Mouse (Mus musculus) frontal cortex, adult (tissue): ENCODE results near the gene Dag1.
"Not testable (repeated sequence)": the region's sequence is repeated elsewhere in the genome, so short reads cannot be mapped to it uniquely, and the experiment has no call there.

Source experiments
- ATAC-seq: cut with Nextera tagmentation; 2 replicates; pipeline ENCODE4 v1.9.2; 2017; ENCODE audit warnings: mild to moderate bottlenecking, moderate library complexity, mixed read lengths; ENCODE audit not compliant: low TSS enrichment

Gene Dag1

DNA sequence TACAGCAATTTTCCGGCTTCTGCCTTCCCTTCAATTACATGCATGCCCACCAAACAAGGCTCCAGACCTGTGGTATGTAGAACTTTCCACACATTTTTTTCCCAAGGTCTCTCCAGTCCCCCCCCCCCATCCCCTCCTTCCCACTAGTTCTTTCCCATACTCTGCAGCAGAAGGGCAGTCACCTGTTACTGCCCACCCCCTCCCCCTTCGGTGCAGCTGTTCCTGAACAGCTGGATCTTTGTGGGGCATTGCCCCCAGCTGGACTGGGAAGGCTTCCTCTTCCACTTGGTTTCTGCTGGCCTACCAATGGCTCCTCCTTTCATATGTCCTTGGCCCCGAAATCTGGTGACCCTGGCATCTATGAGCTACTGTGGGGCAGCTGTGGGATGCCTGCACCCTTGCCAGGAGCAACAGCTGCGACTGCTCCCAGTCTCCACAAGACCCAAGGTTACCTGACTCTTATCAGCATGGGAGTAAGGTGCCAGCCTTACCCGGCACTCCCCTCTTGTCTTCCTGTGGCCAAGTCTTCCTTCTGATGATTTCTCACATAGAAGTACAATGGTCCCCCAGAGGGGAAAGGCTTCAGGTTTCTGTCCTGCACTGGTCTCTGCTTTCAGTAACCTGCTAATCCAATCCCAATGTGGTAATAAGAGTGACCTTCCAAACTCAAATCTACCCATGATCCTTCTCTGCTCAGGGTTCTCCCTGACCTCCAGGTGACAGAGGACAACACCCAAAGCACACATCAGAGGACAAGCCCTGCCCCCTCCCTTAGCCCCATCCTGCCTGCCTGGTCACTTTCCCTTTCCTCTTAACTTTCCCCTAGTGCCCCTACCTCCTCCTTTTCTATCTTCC, 10.9 kb upstream of the Dag1 start:
- ATAC-seq, result no peak

DNA sequence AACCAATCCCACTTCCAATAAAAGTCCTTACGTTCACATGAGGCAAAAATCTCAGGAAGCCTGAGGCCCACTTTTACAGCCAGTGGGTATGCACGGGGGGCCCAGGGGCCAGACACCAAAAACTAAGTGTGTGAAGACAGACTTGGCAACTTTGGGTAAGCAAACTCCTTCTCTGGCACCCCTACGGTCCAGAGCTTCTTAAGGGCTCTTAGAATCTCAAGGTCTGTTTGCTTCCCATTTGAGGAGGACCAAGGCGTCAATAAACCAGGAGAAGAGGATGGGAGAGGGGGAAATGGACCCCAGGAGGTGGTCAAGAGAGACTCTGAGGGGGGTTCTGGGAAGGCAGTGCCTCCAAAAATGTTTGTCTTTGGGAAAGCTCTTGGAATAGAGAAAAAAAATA, 9.7 kb upstream of the Dag1 start:
- no peak for ATAC-seq

DNA sequence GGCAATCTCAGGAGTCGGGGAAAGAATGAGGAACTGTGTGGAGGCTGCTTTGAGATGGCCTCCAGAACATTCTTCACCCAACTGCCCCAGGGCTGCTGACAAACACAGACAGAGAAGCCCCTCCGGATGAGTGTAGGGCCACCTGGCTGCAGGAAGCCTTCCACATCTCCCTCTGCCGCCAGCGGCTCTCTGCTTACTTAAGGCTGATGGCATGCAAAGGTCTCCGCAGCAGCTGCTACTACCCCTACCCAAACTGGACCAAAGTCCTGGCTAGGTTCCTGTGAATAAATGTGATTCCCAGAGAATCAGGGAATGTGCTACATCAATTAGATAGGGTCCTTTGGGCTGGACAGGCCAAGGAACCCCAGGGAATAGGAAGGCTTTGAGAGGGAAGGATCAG, 8.9 kb upstream of the Dag1 start:
- ATAC-seq, result no peak

DNA sequence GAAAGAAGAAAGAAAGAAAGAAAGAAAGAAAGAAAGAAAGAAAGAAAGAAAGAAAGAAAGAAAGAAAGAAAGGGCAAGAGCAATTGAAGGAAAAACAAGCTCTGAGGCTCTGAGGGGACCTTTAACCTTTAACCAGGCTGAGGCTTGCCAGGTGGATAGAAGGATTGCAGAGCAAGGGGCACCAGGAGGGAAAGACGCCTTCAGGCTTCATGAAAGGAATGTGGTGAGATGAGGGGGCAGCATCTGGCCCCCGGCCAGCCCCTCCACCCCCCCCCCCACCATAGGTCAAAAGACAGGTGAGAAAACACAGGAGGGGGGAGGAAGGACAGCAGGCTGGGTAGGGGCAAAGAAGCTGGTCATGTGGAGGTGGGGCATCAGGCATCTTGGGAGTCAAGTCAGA, 8.2 kb upstream of the Dag1 start:
- no peak for ATAC-seq

DNA sequence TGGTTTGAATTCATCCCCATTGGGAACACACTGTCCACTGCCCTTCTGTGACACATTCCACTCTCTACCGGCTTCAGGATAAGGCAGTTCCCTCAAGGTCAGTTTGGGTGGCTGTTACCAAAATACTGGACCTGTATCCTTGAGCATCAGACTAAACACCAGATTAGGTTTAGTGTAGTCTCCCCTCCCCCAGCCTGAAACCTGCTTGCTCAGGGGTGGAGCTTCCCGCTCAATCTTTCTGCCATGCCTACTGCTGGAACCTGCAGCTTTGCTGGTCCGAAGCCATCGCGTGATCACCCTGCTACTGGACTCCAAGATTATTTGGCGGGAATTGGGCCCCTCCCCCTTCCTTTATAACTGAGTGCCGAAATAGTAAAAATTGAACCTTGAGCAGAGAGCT, 4.9 kb upstream of the Dag1 start:
- not testable (repeated sequence) for ATAC-seq

DNA sequence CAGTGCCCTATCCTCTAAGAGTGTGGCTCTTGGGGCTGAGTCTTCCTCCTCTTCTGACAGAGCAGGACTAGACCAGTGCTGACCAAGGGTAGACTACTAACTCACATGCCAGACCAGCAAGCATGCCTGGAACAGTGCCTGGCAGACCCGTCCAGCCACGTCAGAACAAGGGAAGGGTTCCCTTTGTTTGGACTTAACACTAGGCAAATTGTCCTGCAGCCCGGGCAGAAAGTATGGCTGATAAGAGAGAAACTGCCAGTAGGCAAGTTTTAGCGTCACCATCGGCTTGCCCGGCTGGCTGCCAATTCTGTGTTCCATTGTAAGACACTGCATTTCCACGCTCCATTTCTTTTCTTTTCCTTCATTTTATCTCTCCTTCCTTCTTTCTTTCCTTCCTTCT, 3.9 kb upstream of the Dag1 start:
- ATAC-seq, result no peak

DNA sequence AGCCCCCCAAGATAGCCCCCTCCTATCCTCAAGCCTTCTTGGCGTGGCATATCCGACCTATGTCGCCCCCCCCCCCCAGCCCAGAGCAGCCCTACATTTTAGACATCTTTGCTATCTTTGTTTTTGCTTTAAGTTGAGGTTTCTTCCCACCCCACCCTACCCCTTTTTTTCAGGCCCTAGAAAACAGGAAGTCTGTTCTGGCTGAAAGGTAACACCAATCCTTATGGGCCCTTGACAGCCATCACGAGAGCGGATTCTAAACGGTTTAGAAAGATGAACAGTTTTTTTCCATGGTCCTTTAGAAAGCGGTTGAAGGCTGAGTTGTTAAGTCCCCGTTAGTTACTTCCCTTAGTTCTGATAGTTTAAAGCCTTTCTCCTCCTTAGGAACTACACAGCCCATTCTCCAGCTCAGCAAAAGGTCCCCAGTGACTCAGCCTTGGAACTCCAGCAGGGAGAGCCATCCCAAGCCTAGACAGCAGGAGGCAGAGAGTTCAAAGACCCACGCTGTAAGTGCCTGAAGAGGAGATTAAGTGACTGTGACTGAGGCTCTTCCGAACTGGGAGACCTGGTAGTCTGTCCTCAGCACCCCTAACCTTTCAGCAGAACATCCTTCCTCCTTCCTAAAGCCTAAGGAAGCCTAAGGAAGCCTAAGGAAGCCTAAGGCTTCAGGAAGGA, 2.6 kb upstream of the Dag1 start:
- no peak for ATAC-seq

DNA sequence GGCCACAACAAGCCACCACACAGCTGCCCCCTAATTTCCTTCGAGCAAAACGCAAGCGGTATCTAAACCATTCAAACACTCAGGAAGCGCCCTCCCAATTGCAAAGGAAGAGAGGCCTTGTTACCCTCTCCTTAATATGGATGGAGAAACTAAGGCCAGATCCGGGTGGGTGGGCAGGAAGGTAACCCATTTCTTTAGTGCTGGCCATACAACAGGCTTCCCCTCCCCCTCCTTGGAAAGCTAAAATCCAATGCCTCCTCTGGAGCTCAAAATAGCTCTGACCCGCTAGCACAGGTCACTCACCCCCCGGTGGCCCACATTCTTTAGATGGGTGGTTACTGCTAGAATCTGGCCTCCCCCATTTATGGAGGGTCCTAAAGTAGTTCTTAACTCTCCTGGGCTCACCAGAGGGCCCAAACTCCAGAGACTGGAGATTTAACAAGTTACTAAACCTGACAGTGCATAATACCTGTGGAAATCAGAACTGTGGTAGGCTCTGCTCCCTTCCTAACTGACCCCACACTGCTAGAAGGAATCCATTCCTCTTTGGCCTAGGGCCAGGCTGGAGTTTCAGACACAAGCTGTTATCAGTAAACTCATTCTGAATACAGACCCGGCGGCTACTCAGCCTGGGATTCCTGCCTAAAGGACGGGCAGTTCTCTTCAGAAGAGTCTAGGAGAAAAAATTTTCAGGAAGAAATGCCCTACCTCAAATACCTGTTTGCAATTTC, 598 bp upstream of the Dag1 start:
- ATAC-seq, result no peak; the same call in 1 of the 2 replicates

DNA sequence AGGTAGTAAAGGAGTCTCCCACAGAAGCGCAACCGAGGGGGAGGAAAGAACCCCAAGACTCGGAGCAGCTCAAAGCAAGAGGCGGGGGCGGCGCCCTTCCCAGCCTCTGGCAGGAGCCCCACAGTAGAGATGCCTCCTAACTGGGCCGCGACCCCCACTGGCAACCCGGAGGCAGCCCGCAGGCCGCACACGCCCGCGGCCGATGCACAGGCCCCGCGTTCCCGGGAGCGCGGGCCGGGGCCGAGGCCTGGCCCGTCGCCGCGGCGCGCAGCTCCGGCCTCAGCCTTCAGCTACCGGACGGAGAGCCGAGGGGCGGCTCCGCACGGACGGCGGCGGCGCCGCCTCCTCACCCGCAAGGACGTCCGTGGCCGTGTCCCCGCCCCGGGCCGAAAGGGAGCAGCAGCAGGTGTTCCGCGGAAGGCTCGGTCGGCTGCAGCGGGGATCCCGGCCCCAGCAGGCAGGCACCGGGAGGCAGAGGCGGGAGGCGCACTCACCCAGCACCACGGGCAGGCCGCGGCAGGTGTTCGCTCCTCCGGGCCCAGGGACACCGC, 552 bp downstream of the Dag1 start:
- ATAC-seq, result peak; percentile 36

DNA sequence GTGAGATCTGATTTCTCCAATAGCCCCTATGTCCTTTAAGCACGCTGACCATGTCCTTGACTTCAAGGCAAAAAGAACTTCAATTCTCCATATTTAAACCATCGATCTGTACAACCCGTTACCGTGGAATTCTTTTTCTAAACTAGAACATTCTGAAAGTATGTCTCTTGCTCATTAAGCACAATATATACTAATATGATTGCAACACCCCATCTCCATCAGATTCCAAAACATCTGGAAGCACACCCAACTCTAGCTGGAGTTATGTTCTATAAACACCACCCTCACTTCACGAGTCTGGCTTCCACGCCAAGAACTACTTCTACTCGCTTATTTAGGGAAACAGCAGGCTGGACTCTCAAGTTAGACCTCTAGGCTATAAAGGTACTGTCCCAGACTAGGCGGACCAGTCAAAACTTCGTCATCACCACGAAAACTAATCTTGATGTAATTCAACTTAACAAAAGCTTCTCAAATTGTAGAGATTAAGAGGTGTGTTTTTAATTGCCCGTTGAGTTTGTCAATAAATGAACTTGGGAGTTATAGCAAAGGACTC, 1.2 kb downstream of the Dag1 start:
- no peak for ATAC-seq

DNA sequence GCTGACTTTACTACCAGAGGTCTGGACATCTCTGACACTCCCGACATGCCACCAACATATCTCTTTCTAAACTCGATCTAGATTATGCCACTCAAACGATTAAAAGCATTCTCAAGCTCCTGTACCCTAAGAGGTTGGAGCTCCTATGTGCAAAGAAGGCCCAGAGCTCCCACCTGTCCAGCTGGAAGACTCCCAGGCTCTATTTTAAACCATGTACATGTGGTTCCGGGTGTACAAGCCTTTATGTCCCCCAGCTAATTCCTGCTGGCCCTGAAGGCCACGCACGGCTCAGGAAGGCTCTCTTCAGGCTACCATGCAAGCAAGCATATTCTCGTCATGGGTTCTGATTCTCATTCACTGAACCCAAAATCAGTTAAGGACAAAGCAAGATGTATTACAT, 1.9 kb downstream of the Dag1 start:
- ATAC-seq, result no peak

DNA sequence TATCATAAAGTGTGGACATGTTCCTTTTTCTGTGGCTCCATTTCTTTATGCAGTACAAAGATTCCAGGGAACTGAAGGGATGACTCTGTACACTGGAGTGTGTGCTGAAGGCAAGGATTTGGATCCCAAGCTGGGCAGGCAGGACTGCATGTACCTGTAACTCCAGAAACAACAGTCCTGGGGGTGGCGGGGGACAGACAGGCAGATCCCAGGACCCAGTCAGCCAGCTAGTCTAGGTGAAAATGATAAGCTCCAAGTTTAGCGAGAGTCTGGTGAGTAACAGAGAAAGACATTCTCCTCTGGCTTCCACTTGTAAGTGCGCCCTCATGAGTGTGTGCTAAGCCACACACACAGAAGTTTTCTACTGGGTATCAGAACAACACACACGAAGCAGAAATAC, 3.2 kb downstream of the Dag1 start:
- ATAC-seq, result no peak

DNA sequence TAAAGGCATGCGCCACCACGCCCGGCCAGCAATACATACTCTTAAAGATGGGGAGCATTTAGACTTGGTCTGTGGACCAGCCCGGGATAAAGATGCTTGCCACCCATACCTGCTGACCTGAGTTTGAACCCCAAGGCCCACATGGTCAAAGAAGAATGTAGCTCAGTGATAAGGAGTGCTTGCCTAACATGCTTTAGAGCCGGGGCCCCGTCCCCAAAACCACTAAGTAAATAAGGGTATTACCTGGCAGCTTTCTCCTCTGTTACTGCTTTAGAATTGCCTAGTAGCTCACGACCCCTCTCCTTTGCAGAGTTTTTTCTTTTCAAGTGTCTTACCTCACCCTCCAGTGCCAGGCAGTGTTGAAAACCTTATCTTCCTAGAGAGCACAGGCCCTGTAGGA, 11.0 kb downstream of the Dag1 start:
- no peak for ATAC-seq

DNA sequence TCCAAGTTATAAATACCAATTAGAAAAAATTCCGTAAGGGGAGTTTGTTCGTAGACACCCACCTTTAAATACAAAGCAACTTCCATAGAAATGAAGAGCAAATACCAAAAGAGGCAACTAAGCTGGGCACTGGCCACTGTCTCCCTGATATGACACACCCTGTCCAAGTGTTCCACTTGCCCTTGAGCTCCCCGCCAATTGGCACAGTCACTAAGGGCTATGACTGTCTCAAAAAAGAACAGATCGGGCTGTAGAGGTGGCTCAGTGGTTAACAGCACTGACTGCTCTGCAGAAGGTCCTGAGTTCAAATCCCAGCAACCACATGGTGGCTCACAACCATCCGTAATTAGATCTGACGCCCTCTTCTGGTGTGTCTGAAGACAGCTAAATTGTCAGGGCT, 11.9 kb downstream of the Dag1 start:
- no peak for ATAC-seq

DNA sequence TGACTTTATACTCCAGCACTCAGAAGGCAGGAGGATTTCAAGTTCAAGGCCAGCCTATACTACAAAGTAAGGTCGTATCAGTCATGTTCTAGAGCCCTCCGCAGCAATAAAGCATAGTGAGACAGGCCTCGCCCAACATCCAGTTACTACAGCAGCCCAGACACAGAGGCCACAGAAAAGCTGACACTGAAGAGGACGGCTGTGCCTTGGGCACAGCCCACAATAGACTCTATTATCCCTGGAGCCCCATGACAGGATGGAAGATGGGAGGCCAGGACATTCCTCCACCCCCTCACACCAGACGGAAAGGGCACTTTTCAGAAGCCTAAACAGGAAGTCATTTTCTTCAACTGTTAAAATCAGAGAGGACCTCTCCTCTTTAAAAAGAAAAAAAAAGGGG, 14.8 kb downstream of the Dag1 start:
- no peak for ATAC-seq

DNA sequence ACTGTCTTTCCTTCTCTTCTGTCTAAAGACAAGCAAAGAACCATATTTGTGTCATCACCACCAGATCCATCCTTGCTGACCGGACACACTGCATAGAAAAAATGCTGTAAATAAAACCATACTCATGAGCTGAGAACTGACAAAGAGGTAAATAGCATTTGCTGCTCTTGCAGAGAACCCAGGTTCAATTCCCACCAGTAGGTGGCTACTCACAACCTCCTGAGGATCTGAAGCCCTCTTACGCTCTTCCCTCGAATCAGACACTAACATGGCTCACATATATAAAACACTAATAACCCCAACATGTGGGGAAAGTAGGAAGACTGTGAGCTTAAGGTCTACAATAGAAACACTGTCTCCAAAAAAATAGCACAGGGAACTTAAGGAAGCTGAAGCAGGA, 18.8 kb downstream of the Dag1 start:
- ATAC-seq, result no peak

DNA sequence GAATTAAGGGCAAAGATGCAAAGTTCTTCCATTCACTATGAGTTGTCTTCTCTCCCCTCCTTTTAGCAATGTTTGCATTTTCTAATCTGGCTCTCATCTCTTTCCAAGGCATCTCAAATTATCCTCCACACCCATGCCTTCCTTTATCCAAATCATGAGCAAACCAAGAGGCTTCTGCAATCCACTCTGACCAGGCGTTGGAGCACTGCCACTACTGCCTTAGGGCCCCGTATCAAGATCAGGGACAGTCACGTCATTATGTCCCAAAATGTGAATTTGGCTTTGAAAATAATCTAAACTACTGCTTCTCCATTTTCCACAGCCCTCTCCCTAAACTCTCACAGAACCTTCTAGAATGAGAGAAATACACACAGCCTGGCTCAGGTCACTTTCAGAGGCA, 19.2 kb downstream of the Dag1 start:
- no peak for ATAC-seq

DNA sequence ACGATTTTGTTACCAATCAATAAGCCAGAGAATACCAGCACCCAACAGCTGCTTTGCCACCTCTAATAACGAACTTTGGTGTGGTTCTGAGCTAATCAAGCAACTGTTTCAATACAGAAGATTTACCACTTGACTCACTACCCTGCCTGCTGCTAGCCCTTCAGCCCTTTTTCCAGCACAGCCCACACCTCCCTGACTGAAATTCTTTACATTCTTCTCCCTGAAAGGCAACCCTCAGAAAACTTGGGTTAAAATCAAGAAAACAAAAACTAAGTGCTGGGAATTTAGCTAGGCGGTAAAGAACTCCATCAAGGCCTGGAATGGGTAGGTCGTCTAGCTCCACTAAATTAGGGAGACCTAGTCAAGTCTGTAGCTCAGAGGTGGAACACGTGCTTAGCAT, 23.8 kb downstream of the Dag1 start:
- ATAC-seq, result no peak

DNA sequence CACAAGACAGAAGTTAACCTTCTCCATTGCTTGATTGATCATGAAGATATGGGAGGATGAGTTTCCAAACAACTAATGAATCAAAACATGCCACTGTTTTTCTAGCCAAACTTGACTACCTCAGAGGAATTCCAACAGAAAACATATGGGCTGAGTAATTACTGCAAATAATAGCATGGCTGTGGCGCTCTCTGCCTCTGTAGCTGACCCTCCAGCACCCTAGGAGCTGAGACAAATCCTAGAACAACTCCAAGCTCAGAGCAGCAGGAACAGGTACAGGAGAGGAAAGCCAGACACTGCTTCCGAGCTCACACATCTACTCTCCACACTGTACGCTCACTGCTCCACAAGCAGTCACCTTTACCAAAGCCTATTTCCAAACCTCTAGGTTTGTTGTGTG, 24.9 kb downstream of the Dag1 start:
- ATAC-seq, result no peak

DNA sequence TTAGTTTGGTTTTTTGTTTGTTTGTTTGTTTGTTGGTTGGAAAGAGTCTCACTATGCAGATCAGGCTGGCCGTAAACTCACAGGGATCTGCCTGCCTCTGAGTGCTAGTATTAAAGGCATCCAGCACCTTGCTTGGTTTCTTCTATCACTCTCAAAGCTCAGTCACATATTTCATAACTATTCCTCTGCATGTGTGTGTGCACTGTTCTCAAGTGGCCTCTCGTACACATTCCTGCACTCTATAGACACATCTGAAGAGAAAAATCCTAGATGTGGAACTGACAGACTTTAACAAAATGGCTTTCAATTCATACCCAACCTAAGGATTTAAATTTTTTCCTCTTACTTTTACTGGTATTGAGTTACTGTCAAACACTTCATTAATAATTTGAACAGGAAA, 25.4 kb downstream of the Dag1 start:
- no peak for ATAC-seq

DNA sequence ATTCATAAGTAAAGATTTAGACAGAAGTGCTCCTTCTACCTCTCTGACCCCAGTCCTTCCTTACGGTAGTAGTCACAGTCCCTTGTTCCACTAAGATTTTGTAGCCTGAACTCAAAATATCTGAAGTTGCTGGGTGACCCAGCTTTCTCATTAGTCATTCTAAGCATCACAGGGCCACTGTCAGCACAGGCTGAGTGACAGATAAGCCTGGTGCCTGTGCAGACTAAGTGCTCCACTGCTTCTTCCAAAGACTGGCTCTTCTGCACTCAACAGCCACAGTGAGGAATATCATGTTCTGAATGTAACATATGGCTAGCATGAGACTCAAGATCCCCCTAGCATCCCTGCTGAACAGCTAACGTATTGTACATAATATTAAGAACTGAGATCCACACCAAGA, 29.1 kb downstream of the Dag1 start:
- peak; percentile 34; the same call in 1 of the 2 replicates for ATAC-seq

DNA sequence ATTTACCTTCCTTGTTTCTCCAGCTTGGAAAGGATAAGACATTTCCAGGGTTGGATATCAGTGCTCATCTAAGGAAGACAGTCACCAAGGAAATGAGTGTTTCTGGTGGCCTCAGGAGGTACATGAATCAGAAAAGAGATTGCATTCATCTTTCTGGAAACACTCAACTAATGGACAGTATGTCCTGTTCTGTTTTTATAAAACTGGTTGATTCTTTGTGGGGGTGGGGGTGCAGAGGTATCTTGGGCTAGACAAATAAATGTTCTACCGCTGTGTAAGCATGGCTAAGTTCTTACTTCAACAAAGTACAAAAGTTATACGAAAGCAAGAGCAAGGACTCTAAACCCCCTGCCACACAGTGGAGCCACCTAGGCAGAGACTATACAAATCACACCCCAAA, 30.9 kb downstream of the Dag1 start:
- no peak for ATAC-seq
